Mouse (Mus musculus) midbrain, embryonic 10.5 days (tissue): ENCODE measurements around the gene Dgcr2. TPM values are rescaled to one million over a fixed set of nuclear protein-coding genes. Genes with fewer than 3 reads are reported as not detected.

ENCODE experiments used
- DNase-seq: peaks from one replicate; pipeline ENCODE4 v3.0.0-alpha.2; 2017; ENCODE audit warnings: low spot score
- H3K27ac ChIP-seq: fragments of 300-500 bp; sonication (generic); replicated peaks from 2 replicates; pipeline ENCODE4 v1.5.1; 2016; ENCODE audit warnings: mild to moderate bottlenecking
- H3K27me3 ChIP-seq: fragments of 300-500 bp; sonication (generic); 2 replicates; pipeline ENCODE4 v1.6.1; 2016; ENCODE audit warnings: low read depth, mild to moderate bottlenecking; ENCODE audit not compliant: poor library complexity, severe bottlenecking
- H3K36me3 ChIP-seq: fragments of 300-500 bp; sonication (generic); 2 replicates; pipeline ENCODE4 v1.6.1; 2016; ENCODE audit warnings: mild to moderate bottlenecking, moderate library complexity
- H3K4me1 ChIP-seq: fragments of 300-500 bp; sonication (generic); 2 replicates; pipeline ENCODE4 v1.6.1; 2016
- H3K4me3 ChIP-seq: fragments of 300-500 bp; sonication (generic); 2 replicates; pipeline ENCODE4 v1.5.1; 2016; ENCODE audit warnings: mild to moderate bottlenecking, moderate library complexity
- H3K9me3 ChIP-seq: fragments of 300-500 bp; sonication (generic); replicated peaks from 2 replicates; pipeline ENCODE4 v1.6.1; 2016; ENCODE audit warnings: mild to moderate bottlenecking
- WGBS: fragments of 180-500 bp; shearing (Covaris S2); methylation state at CpG from one replicate; pipeline ENCODE4 v1.1.7; 2016; 5-methylcytosine and 5-hydroxymethylcytosine counted together
- polyA plus RNA-seq: library from polyadenylated mRNA; unstranded; fragments of >200 nt; fragmentation: Nextera tagmentation; extraction: Ambion mirVana; gene quantifications from 2 replicates; pipeline ENCODE4 v1.2.1, GENCODE M21; 2016

The Dgcr2 gene
- polyA plus RNA-seq, 1 experiment from 2014 or later: 102 TPM

GRCm38 (mm10) chr16:17812120-17812519 is 86.2 kb downstream of the Dgcr2 start:
- H3K4me1 ChIP-seq: peaks cover 36% of the 10 kb centered on the region
- H3K27ac ChIP-seq: no peak overlapping the region
- no peak for DNase-seq
- H3K27me3 ChIP-seq: peaks cover 93% of the 10 kb centered on the region
- 2% methylated on average over 5 of the region's 5 CpGs for WGBS
- H3K4me3 ChIP-seq: no peak overlapping the region
- H3K9me3 ChIP-seq: no peaks in the 10 kb centered on the region
- H3K36me3 ChIP-seq: no peaks in the 10 kb centered on the region

DNA sequence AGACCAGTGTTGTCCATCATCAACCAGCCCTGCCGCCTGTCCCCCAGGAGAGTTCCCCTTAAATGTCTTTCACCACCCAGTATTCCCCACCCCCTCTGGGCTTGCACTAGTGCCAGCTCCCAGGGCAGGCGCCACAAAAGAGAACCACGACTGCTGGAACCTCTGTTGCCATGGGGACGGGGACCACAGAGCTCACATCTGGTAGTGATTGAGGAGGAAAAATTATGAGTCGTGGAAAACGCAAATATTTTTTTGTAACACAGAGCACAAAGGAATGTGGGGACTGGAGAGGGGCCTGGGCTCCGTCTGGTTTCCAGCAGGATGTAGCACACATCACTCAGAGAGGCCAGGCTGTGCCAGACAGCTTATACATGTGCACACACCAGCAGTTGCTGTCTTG is 88.7 kb downstream of the Dgcr2 start:
- peaks cover 93% of the 10 kb centered on the region for H3K27me3 ChIP-seq
- no peaks in the 10 kb centered on the region for H3K9me3 ChIP-seq
- 38% methylated on average over 7 of the region's 7 CpGs for WGBS
- H3K4me1 ChIP-seq: peaks cover 39% of the 10 kb centered on the region
- H3K27ac ChIP-seq: no peak overlapping the region
- H3K36me3 ChIP-seq: no peaks in the 10 kb centered on the region
- DNase-seq: peak; percentile 57
- no peak overlapping the region for H3K4me3 ChIP-seq

DNA sequence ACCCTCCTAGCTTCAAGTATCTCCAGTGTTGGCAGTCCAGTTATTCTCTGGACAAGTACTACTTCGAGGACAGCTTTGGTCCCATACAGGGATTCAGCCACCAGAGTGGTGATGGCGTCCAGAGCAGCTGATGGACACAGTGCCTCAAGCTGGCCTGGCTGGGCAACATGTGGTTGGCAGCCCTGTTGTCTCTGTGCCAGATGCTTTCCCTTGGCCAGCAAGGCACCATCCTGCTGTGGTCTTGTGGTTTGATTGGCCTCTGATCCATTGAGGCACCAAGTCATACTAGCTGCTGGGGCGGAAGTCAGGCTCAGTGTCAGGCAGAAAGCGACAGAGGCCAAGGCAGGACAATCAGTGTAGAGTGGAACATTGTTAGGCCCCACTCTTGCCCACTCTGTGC is 89.2 kb downstream of the Dgcr2 start:
- peaks cover 93% of the 10 kb centered on the region for H3K27me3 ChIP-seq
- no peak overlapping the region for H3K27ac ChIP-seq
- WGBS: 79% methylated on average over 4 of the region's 4 CpGs
- H3K4me3 ChIP-seq: no peak overlapping the region
- H3K36me3 ChIP-seq: no peaks in the 10 kb centered on the region
- peaks cover 45% of the 10 kb centered on the region for H3K4me1 ChIP-seq
- no peaks in the 10 kb centered on the region for H3K9me3 ChIP-seq
- DNase-seq: no peak

DNA sequence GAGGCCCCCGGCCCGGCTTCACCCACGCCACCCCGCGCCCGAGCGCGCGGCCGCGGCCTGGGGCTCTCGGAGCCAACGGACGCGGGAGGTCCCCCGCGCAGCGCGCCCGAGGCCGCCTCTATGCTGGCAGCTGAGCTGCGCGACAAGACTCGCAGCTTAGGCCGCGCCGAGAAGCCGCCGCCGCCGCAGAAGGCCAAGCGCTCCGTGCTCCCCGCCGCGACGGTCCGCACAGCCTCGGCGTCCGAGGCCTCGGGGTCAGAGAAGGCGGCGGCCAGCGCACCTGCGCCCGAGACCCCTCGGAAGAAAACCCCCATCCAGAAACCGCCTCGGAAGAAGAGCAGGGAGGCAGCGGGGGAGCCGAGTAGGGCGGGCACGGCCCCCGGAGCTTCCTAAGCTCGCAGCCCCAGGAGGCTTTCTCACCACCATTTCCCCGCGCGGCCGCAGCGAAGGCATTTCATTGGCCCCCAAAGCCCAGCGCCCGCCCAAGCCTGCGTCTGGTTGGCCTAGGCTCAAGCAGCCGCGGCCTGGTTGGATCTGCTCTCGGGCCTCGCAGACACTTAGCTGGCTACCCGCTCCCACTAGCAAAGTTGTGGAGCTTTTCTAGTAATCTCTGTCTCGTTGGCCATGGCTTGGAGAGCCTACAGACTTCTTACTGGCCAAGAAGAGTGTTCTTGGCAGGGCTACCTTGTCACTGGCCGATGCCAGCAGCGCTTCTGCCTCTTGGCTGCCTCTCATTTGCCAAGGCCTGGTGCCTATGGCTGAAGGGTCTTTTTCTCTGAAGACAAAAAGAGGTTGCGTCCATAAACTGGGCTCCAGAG is 91.0 kb downstream of the Dgcr2 start:
- Histone ChIP-seq H3K9me3 (no peaks in the 10 kb centered on the region), H3K27me3 (peaks cover 93% of the 10 kb centered on the region), H3K4me1 (peaks cover 62% of the 10 kb centered on the region), H3K27ac (peak overlapping the region; percentile 87), H3K4me3 (peak overlapping the region; percentile 56), H3K36me3 (no peaks in the 10 kb centered on the region)
- 2% methylated on average over 73 of the region's 73 CpGs for WGBS
- DNase-seq: peak; percentile 93

- peak; percentile 73 for DNase-seq
- H3K9me3 ChIP-seq: no peaks in the 10 kb centered on the region
- H3K4me1 ChIP-seq: peaks cover 67% of the 10 kb centered on the region
- peaks cover 97% of the 10 kb centered on the region for H3K27me3 ChIP-seq
- H3K27ac ChIP-seq: peak overlapping the region; percentile 87
- peak overlapping the region; percentile 56 for H3K4me3 ChIP-seq
- WGBS: 2% methylated on average over 50 of the region's 50 CpGs
- no peaks in the 10 kb centered on the region for H3K36me3 ChIP-seq
These were observed 91.7 kb downstream of the Dgcr2 start for GRCm38 (mm10) chr16:17806581-17807191.

DNA sequence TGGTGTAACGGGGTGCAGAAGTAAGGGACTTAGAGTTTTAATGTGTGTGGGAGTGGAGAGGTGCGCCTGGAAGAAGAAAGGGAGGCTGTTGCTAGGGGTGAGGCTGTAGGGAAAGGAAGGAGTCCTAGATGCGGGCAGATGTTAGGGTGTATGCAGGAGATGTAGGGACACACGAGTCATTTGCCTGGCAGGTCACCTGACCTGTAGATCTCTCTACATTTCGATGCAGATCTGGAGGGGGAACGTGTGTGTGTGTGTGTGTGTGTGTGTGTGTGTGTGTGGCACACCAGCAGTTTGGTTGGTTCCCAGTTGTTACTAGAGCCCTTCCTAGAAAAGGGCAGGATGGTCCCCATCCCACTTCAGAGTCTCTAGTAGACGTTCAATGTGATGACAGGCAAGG is 93.4 kb downstream of the Dgcr2 start:
- no peak for DNase-seq
- H3K4me1 ChIP-seq: peaks cover 67% of the 10 kb centered on the region
- H3K36me3 ChIP-seq: no peaks in the 10 kb centered on the region
- H3K9me3 ChIP-seq: no peaks in the 10 kb centered on the region
- peaks cover 99% of the 10 kb centered on the region for H3K27me3 ChIP-seq
- 6% methylated on average over 7 of the region's 7 CpGs for WGBS
- peak overlapping the region; percentile 57 for H3K4me3 ChIP-seq
- H3K27ac ChIP-seq: no peak overlapping the region

DNA sequence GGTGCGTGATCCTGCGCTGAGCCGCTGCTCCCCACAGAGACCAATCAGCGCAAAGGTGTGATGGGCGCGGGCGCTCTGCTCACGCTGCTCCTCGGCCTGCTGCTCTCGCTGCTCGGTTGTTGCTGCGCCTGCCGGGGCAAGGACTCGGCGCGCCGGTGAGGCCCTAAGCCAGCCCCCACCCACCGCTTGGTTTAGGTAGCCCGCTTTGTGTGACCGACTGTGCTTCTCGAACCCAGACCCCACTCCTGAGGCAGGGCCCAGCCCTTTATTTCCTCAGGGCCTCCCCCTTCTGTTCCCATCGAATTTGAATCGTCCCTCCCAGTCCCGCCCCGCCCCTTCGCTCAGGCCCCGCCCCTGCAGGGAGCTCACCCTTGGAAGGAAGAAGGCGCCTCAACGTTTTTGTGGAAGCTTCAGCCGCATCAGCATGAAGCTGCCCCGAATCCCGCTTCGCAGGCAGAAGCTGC is 93.9 kb downstream of the Dgcr2 start:
- WGBS: 3% methylated on average over 33 of the region's 33 CpGs
- Histone ChIP-seq H3K4me1 (peaks cover 62% of the 10 kb centered on the region), H3K27me3 (peaks cover 99% of the 10 kb centered on the region)

GRCm38 (mm10) chr16:17803675-17804448 is 94.5 kb downstream of the Dgcr2 start:
- peaks cover 99% of the 10 kb centered on the region for H3K27me3 ChIP-seq
- DNase-seq: peak; percentile 40
- no peaks in the 10 kb centered on the region for H3K9me3 ChIP-seq
- H3K27ac ChIP-seq: no peak overlapping the region
- peaks cover 61% of the 10 kb centered on the region for H3K4me1 ChIP-seq
- no peaks in the 10 kb centered on the region for H3K36me3 ChIP-seq
- 9% methylated on average over 33 of the region's 33 CpGs for WGBS
- H3K4me3 ChIP-seq: peak overlapping the region; percentile 57

More for the DNA sequence above, 93.9 kb downstream of the Dgcr2 start:
- Histone ChIP-seq H3K27ac (no peak overlapping the region), H3K36me3 (no peaks in the 10 kb centered on the region), H3K9me3 (no peaks in the 10 kb centered on the region), H3K4me3 (peak overlapping the region; percentile 57)
- DNase-seq: peak; percentile 79

- Histone ChIP-seq H3K4me1 (peaks cover 67% of the 10 kb centered on the region), H3K27ac (no peak overlapping the region)
These were observed 95.3 kb downstream of the Dgcr2 start for GRCm38 (mm10) chr16:17802839-17803674.

GRCm38 (mm10) chr16:17802456-17802838 is 95.9 kb downstream of the Dgcr2 start:
- peak overlapping the region; percentile 48 for H3K4me3 ChIP-seq
- H3K4me1 ChIP-seq: peaks cover 67% of the 10 kb centered on the region
- DNase-seq: no peak
- H3K27me3 ChIP-seq: peaks cover 100% of the 10 kb centered on the region
- H3K27ac ChIP-seq: no peak overlapping the region
- no peaks in the 10 kb centered on the region for H3K9me3 ChIP-seq
- 4% methylated on average over 18 of the region's 18 CpGs for WGBS
- no peaks in the 10 kb centered on the region for H3K36me3 ChIP-seq

More at GRCm38 (mm10) chr16:17802839-17803674, 95.3 kb downstream of the Dgcr2 start:
- Histone ChIP-seq H3K4me3 (peak overlapping the region; percentile 48), H3K36me3 (no peaks in the 10 kb centered on the region), H3K9me3 (no peaks in the 10 kb centered on the region), H3K27me3 (peaks cover 100% of the 10 kb centered on the region)
- 2% methylated on average over 83 of the region's 83 CpGs for WGBS
- peak; percentile 51 for DNase-seq

GRCm38 (mm10) chr16:17801777-17802455 is 96.4 kb downstream of the Dgcr2 start:
- DNase-seq: peak; percentile 33
- peaks cover 100% of the 10 kb centered on the region for H3K27me3 ChIP-seq
- no peak overlapping the region for H3K4me3 ChIP-seq
- peaks cover 67% of the 10 kb centered on the region for H3K4me1 ChIP-seq
- 2% methylated on average over 7 of the region's 7 CpGs for WGBS
- H3K36me3 ChIP-seq: no peaks in the 10 kb centered on the region
- no peak overlapping the region for H3K27ac ChIP-seq
- H3K9me3 ChIP-seq: no peaks in the 10 kb centered on the region
